Mouse (Mus musculus): ENCODE data around the gene Prss36.

Gene Prss36

DNA sequence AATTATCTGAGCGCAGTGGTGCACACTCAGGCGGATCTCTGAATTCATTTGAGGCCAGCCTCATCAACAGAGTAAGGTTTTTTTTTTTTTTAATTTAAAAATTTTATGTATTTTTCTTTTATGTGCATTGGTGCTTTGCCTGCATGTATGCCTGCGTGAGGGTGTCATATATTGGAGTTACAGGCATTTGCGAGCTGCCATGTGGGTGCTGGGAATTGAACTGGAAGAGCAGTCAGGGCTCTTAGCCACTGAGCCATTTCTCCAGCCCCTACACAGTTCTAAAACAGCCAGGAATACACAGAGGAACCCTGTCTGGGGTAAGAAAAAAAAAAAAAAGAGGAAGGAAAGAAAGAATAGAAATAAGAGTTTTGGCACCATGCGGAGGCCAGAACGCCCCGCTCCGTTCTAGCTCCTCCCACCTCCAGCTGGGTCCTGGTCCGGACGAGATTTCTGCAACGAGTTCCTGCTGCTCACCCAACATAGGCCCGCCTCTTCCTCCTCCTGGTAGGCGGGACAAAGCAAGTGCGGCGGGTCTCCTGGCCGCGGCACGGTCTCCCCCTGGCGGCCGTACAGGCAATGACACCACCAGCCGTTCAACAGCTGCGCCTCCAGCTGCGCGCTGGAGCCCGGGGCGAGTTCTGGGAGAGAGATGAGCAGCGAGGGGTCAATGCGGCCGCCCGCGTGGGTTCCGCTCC lies 11.3 kb downstream of the Prss36 start:
- peak; percentile 95 for DNase-seq (ENCODE audit: low spot score)

DNA sequence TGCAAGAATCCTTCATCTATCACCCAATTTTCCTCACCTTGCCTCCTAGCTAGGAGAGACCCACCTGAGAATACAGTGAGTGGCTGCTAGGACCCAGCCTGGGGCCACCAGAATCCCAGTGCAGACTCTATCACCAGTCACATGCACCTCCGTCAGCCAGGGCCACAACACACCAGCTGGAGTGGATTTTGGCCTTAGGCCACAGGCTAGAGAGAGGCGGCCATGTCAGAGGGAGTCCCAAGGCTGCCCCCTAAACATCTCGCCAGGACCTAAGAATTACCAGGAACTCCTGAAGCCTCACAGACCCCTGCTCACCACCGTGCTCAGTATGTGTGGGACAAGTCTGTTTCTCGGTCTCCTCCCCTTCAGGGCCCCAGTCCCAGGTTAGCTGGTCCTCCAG lies 12.4 kb downstream of the Prss36 start:
- no peak for DNase-seq (ENCODE audit: low spot score)

DNA sequence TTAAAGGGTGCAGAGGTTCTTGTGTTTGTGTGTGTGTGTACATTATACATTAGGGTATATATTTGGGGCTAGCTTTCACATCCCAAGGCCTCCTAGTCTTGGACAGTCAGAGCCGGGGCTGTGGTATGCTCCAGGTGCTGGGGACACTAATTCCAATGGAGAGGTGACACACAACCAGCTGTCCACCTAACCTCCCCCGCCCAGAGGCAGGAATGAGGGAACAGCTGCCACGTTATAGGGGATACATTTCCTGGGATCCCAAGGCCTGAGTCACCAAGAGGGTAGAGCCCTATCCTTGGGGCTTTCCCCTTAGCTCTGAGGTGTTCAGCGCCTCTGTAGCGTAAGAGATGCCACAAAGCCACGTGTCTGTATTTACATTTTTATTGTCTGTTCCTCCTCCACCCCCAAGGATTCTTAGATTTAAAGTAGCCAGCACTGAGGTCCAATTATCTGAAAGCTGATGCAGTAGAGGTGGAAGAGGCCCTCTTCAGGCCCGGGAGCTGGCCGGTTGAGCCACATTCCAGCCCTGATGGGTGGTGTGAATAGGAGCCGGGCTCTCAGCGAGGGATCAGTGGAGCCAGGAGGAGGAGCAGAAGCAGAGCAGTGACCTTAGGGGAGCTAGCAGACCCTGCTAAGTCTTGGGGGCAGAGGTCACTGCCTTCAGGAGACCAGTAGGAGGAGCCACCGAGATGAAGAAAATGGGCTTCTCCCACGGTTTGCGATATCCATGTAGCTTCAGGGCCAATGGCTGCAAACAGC lies 14.1 kb downstream of the Prss36 start:
- DNase-seq (ENCODE audit: low spot score): no peak

DNA sequence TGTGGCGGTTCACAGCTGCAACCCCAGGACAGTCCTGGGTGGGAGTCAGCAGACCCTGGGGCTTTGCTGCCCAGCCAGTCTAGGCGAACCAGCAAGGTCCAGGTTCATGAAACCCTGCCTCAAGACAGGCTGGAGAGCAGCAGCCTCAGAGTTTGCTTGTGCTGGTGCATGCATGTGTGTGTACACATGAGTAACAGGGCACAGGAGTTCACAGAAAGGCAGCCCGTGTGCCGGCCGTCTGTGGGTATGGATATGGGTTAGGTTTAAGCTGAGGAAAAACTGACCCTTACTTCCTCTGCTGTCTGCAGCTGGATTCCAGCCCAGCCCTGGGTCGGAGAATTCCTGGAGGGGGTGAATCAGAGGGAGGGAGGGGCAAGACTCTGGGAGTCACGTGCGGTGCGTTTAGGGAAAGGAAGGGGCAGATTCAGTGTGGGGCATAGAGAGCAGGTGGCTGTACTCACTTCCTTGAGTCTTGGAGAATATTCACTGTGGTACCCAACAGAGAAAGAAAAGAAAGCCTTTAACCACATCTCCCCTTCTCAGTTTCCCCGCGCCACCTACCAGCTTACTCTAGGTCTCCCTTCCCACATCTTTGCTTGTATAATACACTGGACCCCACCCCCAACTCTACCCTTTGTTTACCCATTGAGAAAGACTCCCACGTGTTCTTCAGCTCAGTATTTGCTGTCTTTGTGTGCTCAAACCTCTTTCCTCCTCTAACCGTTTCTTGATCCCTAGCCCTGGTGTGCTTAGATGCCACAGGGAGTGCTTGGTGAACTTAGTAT lies 15.0 kb downstream of the Prss36 start:
- DNase-seq (ENCODE audit: low spot score): no peak

DNA sequence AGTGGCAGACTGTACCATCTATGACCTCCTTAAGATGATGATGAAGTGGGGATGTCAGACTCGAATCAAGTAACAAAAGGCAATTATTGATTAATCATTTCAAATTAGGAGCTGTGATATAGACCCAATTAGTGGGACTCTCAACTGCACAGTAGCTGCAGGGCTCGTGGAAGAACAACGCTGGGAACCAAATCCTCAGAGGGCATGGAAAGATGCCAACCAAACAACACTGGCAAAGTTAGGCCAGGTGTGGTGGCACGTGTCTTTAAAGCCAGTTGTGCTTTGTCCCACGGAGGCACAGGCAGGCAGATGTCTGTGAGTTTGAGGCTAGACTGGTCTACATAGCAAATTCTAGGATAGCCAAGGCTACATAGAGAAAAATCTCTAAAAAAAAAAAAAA lies 15.9 kb downstream of the Prss36 start:
- DNase-seq (ENCODE audit: low spot score): no peak

DNA sequence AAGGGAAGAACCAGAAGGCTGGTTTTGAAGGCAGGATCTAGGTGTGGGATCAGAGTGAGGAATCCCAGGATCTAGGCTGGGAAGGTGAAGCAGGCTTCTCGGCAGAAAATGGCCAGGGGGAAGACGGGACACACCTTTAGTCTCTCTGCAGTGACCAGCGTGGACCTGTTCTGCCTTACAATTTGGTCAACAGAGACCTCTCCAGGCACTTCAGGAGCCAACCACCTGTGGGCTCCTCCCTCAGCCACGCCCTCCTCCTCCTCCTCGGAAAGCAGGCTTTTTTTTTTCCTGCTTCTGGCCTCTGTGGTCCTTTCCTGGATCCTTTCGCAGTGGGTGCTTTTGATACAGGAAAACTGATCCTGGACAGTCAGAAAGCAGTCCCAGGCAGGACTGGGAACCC lies 16.6 kb downstream of the Prss36 start, which contains the start of gene Prss8:
Gene Prss8, minus strand, starts transcription at position 182 of the 400 bp plus-strand sequence.
- no peak for DNase-seq (ENCODE audit: low spot score)

DNA sequence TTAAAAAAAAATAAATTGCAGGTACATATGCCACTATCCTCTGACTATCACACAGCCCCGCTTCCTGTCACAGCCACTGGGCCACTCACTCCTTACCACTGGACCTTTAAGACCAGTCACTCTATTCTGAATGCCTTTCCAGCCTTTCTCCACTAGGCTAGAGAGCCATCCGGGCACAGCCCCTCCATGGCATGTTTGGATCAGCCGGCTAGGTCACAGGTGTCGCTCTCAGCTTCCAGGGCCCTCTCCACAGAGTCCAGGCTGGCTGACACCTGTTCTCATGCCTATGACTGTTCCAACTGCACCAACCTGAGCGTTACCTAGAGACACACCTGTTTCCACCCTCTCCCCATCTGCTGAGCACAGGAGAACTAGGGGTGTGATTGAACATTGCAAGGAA lies 17.9 kb downstream of the Prss36 start:
- no peak for DNase-seq (ENCODE audit: low spot score)

DNA sequence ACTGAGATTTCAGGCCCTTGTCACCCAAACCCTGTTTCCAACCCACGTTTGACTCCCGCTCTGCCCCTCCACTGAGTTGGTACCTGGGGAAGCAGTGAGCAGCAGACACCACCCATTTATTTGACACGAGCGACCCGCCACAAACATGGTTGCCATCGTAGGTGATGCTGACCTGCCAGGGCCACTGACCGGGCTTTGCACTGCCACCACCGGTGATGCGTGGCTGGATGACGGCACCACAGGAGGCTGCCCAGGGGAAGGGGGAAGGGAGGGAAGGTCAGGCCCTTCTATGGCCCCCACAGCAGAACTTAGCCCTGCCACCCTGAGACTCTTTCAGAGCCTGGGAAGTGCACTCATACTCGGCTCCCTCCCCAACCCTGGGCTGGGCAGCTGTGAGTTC lies 18.8 kb downstream of the Prss36 start:
- DNase-seq (ENCODE audit: low spot score): no peak

DNA sequence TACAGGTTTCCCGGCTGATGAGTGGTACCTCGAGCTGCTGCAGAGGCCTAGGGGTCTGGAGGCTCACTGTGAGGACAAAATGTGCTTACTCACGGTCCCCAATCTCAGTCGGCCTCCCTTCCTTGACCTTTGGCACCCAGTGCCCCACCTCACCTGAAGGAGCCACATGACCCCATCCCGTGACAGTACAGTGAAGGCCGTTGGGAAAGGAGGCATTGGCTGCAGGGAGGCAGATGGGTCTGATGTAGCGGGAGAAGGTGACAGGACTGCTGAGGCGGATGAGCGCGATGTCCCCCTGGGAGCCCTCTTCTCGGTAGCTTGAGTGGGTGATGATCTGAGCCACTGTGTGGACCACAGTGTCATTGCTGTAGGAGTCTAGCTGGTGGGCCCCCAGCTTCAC lies 19.7 kb downstream of the Prss36 start:
- DNase-seq (ENCODE audit: low spot score): no peak

DNA sequence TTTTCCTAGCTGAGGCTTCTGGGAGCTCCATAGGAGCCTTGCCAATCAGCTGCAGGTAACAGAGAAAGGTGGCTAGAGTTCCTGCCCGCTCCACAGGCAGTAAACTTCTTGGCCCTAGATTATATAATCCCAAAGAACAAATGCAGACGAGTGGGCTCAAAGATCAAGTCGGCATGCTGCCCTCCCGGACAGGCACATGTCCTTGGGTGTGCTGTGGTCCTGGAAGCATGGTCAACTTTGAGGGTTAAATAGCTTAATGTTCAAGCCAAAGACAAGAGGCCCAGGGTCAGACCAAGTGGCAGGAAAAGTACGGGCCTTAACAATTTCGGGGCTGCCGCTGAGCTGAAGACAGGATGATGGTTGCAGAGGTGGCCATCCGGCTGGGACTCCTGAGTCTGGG lies 20.5 kb downstream of the Prss36 start:
- no peak for DNase-seq (ENCODE audit: low spot score)

DNA sequence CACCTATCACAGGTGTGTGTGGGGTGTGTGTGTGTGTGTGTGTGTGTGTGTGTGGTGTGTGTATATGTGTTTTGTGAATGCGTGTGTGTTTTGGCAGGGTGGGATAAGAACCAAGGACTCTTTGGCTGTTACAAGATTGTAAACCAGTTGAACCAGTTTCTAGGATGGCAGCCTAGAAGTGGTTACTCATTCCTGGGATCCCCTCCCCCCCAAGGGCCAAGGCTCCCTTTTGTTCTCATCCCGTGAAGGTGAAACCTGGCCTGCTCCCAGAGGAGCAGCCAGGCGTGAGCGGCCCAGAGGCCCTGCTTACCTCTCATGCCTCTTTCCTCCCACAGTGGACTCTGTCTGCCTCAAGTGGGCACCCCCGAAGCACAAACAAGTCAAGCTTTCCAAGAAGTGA lies 21.3 kb downstream of the Prss36 start:
- DNase-seq (ENCODE audit: low spot score): no peak

DNA sequence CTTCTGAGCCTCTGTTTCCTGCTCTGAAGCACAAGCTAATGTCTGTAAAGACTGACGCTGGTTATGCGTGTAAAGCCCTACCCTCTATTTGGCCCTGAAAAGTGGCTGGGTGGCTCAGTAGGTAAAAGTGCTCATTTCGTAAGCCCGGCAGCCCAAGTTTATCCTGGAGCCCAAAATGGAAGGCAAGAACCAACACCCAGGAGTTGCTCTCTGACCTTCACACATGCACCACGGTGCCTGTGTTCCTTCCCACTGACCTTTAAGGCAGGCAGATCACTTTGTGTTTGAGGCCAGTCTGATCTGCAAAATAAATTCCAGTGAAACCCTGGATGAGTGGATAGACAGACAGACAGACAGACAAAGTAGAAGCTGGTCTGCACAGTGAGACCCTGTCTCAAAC lies 22.8 kb downstream of the Prss36 start:
- DNase-seq (ENCODE audit: low spot score): no peak

DNA sequence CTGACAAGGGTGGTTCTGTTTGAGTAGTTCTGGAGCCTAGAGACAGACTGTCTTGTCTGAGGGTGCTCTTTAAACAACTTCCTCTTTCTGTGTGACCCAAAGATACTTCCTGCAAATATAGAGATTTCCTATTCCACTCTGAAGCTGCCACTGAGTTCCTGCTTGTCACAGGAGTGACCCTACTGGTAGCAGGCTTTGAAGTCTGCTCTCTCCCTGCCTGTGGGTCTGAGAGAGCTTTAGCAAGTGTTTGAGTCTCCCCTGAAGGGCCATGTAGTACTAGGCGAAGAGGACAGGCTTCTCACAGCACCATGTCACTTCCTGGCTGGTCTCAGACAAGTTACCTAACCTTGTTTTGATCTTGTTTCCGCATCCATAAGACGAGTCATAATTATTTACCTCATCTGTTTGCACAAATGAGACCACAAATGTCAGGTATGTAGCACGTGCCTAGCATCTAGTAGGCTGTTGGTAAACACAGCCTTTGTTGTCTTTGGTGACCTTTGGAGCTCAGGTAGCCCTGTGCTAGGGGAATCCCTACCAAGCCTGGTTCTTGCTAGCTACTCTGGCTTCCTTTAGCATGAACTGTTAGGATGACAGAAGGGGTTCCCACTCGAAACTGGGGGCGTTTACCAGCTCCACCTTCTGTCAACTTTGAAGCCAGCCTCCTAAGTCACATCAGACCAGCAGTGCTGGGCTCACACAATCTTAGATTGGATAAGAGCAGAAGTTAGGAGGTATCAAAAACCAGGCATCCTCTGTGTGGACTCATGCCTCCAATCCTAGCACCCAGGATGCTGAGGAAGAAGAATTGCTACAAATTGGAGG lies 23.9 kb downstream of the Prss36 start:
- peak; percentile 52 for DNase-seq (ENCODE audit: low spot score)

DNA sequence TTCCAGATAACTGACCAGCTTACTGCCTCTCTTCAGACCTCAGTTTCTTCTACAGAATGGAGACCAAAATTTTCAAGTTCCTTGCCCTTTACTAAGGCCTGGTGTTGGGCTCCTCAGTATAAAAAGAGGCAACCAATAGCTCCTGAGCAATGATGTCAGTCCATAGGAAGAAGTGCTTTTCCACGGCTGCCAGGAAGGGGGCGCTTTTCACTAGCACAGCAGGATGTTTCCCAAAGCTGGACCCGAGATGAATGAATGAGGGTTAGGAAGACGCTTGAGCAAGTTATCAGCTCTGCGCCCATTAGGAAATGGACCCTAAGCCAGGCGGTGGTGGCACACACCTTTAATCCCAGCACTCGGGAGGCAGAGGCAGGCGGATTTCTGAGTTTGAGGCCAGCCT lies 25.0 kb downstream of the Prss36 start:
- no peak for DNase-seq (ENCODE audit: low spot score)

DNA sequence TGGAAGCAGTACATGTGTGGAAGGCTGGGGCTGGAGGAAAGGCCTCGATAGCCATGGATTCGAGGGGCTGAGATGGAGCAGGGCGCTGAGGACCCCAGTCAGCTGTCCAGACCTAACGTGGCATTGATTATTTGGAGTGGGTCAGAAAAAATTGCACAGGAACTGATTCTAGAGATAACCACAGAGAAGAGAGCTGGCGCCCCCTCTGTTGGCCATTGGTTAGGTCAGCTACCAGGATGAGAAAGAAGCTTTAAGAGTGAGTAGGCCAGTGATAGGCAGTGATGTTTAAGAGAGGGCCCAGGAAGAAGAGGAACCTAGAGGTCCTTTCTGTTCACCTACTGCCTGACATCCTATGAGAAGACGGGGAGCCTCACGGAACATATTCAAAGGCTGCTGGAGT lies 27.2 kb downstream of the Prss36 start:
- no peak for DNase-seq (ENCODE audit: low spot score)

DNA sequence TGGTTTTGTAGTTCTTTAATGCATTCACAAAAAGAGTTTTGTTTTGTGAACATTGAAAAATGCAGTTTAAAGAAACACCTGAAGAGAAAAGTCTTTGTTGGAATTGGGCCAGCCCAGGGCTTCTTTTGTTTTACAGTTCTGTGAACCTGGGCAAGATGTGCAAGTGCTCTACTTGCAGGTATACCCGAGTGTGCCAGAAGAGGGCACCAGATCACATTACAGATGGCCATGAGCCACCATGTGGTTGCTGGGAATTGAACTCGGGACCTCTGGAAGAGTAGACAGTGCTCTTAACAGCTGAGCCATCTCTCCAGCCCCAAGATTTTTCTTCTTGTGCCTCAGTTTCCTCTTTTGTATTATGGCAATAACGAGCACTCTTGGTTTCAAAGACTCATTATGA lies 28.3 kb downstream of the Prss36 start:
- DNase-seq (ENCODE audit: low spot score): peak; percentile 65

DNA sequence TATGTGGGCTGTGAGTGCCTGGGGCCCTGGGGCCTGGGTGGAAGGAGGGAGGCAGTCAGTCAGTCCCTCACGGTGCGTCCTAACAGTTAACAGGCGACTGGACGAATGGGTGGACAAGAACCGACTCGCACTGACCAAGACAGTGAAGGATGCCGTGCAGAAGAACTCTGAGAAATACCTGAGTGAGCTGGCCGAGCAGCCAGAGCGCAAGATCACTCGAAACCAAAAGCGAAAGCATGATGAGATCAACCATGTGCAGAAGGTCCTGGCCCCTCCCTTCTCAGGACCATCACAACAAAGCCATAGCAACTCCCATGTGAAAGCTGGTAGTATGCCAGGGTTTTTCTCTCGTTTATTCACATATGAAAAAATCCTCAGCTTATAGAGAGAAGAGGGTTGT lies 31.2 kb downstream of the Prss36 start:
- no peak for DNase-seq (ENCODE audit: low spot score)

DNA sequence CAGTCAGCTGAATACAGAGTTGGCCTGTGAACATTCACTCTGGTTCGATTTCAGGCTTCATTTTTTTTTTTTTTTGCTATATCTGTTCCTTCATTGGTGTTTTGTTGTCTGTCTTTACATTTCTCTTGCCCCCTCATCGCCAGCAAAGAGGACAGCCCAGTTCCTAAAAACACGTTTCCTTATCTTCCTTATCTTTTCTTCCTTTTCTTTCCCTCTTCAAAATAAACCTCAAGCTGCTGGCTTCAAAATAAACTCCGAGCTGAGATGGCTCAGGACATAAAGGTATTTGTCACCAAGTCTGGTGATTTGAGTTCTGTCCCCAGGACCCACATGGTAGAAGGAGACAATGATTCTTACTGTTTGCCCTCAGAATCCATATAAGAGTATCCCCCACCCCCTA lies 33.6 kb downstream of the Prss36 start:
- no peak for DNase-seq (ENCODE audit: low spot score)

DNA sequence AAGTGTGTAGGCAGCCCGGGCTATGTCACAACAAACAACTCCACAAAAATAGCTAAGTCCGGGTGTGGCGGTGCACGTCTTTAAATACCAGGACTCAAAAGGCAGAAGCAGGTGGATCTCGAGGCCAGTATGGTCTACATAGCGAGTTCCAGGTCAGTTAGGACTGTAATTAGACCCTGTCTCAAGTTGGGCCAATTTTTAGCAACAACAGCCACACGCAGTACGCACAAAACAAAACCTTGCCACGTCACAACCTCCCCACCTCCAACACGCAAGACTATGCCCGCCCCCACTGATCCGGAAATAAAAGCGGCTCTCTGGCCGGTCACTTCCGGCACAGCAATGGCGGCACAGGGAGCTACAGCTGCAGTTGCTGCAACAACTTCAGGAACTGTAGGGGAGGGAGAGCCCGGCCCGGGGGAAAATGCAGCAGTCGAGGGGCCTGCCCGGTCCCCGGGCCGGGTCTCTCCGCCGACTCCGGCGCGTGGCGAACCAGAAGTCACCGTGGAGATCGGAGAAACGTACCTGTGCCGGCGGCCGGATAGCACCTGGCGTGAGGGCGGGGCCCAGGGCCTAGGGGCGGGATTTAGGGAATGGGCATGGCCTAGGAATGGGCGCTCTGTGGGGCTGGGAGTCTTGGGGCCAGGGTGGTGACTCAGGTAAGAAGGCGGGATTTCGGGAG lies 34.2 kb downstream of the Prss36 start, which contains the start of gene Kat8:
Gene Kat8, plus strand, starts transcription at position 327 of the 682 bp plus-strand sequence.
- DNase-seq (ENCODE audit: low spot score): peak; percentile 87

DNA sequence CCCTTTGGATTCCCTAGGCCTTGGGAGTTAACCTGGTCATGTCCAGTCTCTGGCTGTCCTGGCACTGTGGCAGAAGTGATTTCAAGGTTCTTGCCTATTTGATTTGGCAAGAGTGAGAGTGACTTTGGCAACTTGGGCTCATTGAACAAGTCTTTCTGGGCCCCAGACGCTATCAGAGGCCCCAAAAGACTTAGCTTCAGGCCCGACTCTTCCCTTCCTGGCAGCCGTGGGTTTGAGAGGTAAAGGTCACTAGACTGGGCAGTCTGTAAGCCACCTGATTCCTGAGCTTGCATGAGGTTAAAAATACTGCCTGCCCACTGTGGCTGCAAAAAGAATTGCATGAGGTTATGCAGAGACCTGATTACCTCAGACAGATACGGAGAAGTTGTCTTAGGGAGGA lies 37.9 kb downstream of the Prss36 start:
- DNase-seq (ENCODE audit: low spot score): no peak

DNA sequence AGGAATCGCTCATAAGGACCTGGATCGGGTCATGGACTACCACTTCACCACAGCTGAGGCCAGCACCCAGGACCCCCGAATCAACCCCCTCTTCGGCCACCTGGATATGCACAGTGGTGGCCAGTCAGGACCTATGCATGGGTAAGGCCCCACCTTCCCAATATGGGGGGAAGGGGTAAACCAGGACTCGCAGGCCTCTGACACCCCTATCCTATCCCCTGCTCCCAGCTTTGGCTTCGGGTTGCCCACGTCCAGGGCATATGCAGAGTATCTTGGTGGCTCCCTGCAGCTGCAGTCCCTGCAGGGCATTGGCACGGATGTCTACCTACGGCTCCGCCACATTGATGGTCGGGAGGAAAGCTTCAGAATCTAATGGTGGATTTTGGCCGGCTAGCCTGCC lies 38.6 kb downstream of the Prss36 start:
- DNase-seq (ENCODE audit: low spot score): no peak

All from T-cell, adult 2 months (primary cell).